Mouse (Mus musculus): ENCODE measurements around the gene BC067074.
A peak's percentile ranks its signal among the peaks of the same experiment; 100 is the strongest.
"Not testable (repeated sequence)": the region's sequence is repeated elsewhere in the genome, so short reads cannot be mapped to it uniquely, and the experiment has no call there.

BC067074 gene

DNA sequence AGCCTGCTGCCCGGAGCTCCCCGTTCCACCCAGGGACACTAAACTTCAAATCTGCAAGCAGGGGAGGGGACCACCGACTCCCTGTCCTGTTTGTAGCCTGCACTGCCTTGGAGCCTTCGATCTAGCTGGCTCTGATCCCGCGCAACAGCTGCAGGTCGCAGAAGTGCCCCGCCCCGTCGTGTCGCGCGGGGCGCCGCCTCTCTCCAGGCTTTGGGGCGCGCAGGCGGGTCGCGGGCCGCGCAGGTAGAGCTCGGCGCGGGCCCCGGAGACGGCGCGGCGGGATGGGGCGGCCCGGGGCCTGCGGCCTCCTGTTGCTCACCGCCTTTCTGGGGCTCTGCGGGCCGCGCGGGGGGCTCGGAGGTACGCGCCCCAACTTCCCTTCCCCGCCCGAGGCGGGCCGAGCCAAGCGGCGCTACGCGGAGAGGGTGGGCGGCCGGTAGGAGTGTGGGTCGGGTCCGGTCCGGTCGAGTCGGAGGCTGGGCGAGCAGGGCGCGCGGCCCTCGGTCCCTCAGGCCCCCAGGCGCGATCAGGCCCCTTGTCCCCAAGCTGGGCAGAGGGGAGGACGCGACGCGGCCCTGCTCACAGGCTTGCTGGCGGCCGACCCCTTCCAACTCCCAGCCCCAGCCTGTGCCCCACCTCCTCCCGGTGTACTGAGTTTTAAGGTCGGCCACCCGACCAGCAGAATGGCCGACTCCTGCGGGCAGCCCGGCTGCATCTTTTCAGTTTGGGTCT lies at the start of gene BC067074:
TSS of gene BC067074 (plus strand) at position 185 of the 732 bp plus-strand sequence.
- peak; percentile 64 for DNase-seq (ENCODE audit: low spot score)

GRCm38 (mm10) chr13:113245025-113245424 lies 47.9 kb upstream of the BC067074 start:
- no peak for DNase-seq (ENCODE audit: low spot score)

- DNase-seq (ENCODE audit: low spot score) = not testable (repeated sequence)
Observed at GRCm38 (mm10) chr13:113252580-113252979, 40.4 kb upstream of the BC067074 start.

DNA sequence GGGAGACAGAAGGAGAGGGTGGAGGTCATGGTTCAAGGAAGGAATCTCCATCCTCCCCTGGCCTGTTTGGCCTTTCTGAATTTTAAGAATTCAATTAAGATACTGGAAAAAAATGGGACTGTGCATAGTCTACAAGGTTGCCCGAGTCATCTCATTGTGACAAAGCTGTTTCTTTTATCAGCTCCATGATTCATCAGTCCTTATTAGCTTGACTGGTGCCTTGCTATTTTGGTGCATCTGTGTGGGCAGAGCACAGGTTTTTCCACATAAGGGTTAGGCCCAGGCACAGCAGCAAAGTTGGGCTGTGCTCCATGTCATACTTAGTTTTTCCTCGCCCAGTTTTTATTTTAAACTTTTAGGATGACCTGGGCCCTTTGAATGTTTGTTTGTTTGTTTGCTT lies 36.2 kb upstream of the BC067074 start:
- DNase-seq (ENCODE audit: low spot score) = no peak

GRCm38 (mm10) chr13:113257190-113257589 lies 35.8 kb upstream of the BC067074 start:
- DNase-seq (ENCODE audit: low spot score) = no peak

GRCm38 (mm10) chr13:113259237-113259636 lies 33.7 kb upstream of the BC067074 start:
- no peak for DNase-seq (ENCODE audit: low spot score)

- no peak for DNase-seq (ENCODE audit: low spot score)
Observed at GRCm38 (mm10) chr13:113262822-113263221, 30.1 kb upstream of the BC067074 start.

DNA sequence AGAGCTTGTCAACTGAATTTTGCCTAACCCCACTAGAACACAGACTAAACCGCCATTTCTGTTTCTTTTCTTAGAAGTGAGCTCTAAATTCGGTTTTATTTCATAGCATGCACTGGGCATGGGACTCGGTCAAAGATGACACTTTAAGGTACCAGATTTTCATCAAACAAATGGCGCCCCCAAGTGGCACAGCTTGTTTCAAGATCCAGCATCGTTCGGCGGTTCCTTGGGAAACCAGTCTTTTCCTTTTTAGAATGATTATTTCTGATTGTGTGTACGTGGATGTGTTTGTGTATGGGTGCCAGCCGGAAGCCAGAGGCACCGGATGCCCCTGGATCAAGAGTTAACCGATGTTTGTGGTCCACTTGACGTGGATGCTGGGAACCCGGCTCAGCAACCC lies 27.7 kb upstream of the BC067074 start:
- peak; percentile 84 for DNase-seq (ENCODE audit: low spot score)

- peak; percentile 93 for DNase-seq (ENCODE audit: low spot score)
Observed at GRCm38 (mm10) chr13:113266495-113266951, 26.4 kb upstream of the BC067074 start.

DNA sequence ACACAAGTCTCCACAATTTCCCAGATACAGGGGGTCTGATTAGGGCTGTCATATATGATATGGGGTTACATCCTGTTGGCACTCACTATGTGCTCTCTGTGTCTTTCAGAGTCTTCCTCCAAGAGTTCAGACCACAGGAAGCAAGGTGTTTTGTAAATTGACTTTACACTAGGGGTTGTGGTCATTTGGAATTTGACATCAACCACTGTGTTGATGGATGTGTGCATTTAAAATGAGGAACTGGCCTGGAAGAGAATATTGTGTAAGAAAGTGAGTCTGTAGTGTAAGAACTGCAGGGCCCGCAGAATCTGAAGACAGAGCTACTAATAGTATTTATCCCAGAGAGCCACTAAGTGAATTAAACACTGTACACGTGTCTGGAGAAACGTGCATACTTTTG lies 25.8 kb upstream of the BC067074 start:
- no peak for DNase-seq (ENCODE audit: low spot score)

- peak; percentile 91 for DNase-seq (ENCODE audit: low spot score)
Observed at GRCm38 (mm10) chr13:113269777-113270776, 22.9 kb upstream of the BC067074 start.

DNA sequence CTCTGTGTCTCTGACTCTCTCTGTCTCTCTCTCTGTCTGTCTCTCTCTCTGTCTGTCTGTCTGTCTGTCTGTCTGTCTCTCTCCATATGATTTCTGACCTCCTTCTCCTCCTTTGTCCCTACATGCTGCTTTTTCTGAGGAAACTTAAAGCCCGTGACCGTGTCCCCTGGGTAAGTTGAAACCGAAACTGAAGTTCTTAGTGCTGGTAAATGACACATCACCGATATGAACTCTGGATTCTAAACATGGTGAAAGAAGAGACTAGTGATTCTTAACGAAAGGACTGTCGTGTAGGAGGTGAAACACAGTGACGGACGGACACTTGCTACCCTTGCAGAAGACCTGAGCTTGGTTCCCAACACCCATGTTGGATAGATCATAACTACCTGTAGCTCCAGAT lies 21.8 kb upstream of the BC067074 start:
- DNase-seq (ENCODE audit: low spot score) = no peak

GRCm38 (mm10) chr13:113287141-113287540 lies 5.8 kb upstream of the BC067074 start:
- no peak for DNase-seq (ENCODE audit: low spot score)

- DNase-seq (ENCODE audit: low spot score) = no peak
Observed at GRCm38 (mm10) chr13:113288210-113289197, 4.5 kb upstream of the BC067074 start.

GRCm38 (mm10) chr13:113289760-113290159 lies 3.2 kb upstream of the BC067074 start:
- DNase-seq (ENCODE audit: low spot score) = no peak

DNA sequence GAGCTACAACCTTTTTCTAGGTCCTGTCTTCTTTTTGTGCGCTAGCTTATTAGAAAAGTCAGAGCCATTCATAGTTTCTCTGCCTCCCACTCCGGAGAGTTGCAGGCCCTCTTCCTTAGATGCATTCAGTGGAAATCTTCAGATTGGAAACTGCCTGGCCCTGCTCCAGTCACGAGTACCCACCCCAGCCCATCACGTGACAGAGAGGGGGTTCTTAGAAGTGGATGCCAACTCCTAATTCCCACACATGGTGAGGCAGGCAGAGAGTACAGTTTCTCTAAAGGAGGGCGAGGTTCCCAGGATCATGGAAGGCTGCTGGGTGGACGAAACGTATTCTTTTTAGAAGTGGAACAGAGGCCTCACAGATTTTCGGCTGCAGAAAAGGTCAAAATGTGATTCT lies 958 bp upstream of the BC067074 start:
- no peak for DNase-seq (ENCODE audit: low spot score)

- DNase-seq (ENCODE audit: low spot score) = no peak
Observed at GRCm38 (mm10) chr13:113293707-113294432, 911 bp downstream of the BC067074 start.

DNA sequence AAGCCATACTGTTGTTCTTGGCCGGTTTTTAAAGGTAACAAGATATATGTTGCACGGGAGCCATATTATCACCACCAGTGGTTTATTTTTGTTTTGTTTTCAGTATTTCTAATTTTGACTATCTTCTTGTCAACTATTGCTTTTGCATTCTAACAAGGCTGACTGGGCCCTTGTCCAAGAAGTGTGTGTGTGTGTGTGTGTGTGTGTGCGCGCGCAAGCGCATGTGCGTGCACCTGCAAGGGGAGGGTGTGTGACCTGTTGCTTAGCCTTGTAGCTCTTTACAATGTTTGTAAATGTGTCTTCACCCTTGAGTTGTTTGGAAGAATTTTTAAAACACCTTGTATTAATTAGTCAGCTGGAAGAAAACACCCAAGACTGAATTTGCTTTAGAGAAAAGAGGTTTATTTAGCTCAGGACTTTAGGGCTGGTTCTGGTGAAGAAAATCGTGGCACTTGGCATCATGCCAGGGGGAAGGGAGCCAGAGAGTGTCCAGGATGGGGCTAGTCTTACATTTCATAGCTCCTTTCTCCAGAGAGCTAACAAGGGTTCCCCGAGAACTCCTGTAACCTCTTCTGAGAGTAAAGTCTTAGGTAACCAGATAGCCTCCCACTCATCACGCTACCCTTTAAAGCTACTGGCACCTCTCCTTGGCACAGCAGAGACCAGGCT lies 3.0 kb downstream of the BC067074 start:
- DNase-seq (ENCODE audit: low spot score) = no peak

- DNase-seq (ENCODE audit: low spot score) = no peak
Observed at GRCm38 (mm10) chr13:113306581-113306980, 13.6 kb downstream of the BC067074 start.

- no peak for DNase-seq (ENCODE audit: low spot score)
Observed at GRCm38 (mm10) chr13:113319588-113319987, 26.6 kb downstream of the BC067074 start.

Data from embryo, embryonic 10.5 days (tissue).